In the genomic region with DNA sequence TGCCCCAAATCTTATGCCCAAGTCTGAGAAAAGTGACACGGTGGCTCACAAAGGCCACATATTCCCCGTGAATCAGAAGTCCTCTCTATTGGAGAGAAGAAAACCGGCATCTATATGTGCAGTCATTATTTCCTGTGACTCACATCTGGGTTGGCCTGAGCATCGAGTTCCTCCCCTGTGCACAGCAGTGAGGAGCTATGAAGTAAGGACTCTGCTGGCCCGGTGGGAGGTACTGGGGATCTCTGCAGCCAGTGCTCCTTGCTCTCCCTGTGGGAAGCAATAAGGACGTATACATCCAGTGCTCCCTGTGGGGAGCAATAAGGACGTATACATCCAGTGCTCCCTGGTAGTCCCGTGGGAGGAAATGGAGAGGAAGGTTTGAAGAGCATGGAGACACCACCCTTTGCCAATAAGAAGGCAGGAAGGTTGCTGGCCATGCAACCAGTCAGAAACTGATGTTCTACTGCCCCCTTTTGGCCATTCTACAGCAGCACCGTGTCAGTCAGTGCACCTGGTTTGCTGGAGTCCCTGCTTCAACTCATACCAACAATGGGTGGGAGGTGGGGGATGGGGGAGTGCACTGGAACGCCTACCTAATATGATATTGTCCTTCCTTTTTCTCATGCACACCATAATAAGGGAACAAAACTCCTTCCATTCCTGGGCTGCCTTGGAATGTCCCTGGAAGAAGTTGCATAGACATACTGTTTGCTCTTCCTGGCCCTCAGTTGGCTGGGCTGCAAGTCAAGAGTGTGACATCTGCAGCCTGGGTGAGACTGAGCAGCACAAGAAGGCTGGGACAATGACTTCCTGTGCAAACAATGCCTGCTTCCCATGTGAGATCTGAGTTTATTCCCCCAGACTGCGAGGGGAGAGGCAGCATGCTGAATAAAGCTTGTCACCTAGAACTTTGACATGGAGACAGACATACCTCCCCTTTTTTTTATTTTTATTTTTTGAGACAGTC, we compare ENCODE assay signal across 9 mouse cellular contexts. TPM values are rescaled to one million over a fixed set of nuclear protein-coding genes. Genes with fewer than 3 reads are reported as not detected.
A peak's percentile ranks its signal among the peaks of the same experiment; 100 is the strongest.
DNase-seq lines count a peak whose midpoint lies in the region; ATAC-seq and TF ChIP-seq lines count a peak whose summit lies in the region.
"Not testable (repeated sequence)": the region's sequence is repeated elsewhere in the genome, so short reads cannot be mapped to it uniquely, and the experiment has no call there.
"Had no signal": no experiment of that assay in that cellular context is flagged by ENCODE, and none has a peak within 500 bp of the region (broad histone marks: within the 10 kb centered on the region; RNA-seq: fewer than 3 reads in every experiment).

No protein-coding gene starts in this region.

- not testable (repeated sequence) for TF ChIP-seq POLR2A in embryonic fibroblast, embryonic 13.5 days (IDR thresholded peaks at IDR 0.05; ENCODE audit: low read depth, low read length); limb, embryonic 14.5 days (IDR thresholded peaks at IDR 0.05; ENCODE audit: borderline replicate concordance, extremely low read depth, insufficient read depth, insufficient read length)

- not testable (repeated sequence) for H3K9me3 ChIP-seq in heart, postnatal 0 days (replicated peaks; ENCODE audit: control insufficient read depth, low read length); limb, embryonic 14.5 days (ENCODE audit: control insufficient read depth, low read length)

- not testable (repeated sequence) for H3K9ac ChIP-seq in heart, postnatal 0 days (replicated peaks; ENCODE audit: low read depth, low read length); limb, embryonic 14.5 days (ENCODE audit: low read depth, low read length, severe bottlenecking)

- TF ChIP-seq CTCF in embryonic fibroblast, embryonic 13.5 days (IDR thresholded peaks at IDR 0.05; ENCODE audit: borderline replicate concordance, insufficient read depth, low read length): peak; percentile 80; the same call in 1 of the 2 replicates
- TF ChIP-seq CTCF in heart, postnatal 0 days (IDR thresholded peaks at IDR 0.05; ENCODE audit: low read depth): peak; percentile 79

- 38% methylated on average over 8 of the region's 11 CpGs for WGBS in heart, postnatal 0 days
- WGBS in limb, embryonic 14.5 days: 37% methylated on average over 8 of the region's 11 CpGs

- DNase-seq in ES-CJ7 (ENCODE audit: low read depth, low spot score): peak; percentile 83
- DNase-seq in c-Kit-positive CD71-negative TER-119-negative erythroid progenitor cells, embryonic 14.5 days (ENCODE audit: low read depth): peak; percentile 18
- peak; percentile 63 for DNase-seq in heart, postnatal 0 days (ENCODE audit: low spot score)
- DNase-seq in kidney, postnatal 10 days: peak; percentile 54
- peak; percentile 84 for DNase-seq in limb, embryonic 14.5 days (ENCODE audit: low spot score)
- DNase-seq in thymus, postnatal 0 days (ENCODE audit: low spot score): peak; percentile 72

- not testable (repeated sequence) for H3K27me3 ChIP-seq in heart, postnatal 0 days (ENCODE audit: control insufficient read depth, insufficient read depth, low read length); limb, embryonic 14.5 days (ENCODE audit: control insufficient read depth, insufficient read depth, low read length)

- peak; percentile 79 for ATAC-seq in heart, postnatal 0 days (ENCODE audit: insufficient read depth, low read depth)
- ATAC-seq in limb, embryonic 14.5 days (ENCODE audit: low FRiP score, low read depth): not testable (repeated sequence)
- ATAC-seq in monocyte, adult 5-6 weeks (replicated peaks; ENCODE audit: insufficient number of reproducible peaks, low FRiP score, low TSS enrichment, poor library complexity, severe bottlenecking): 0 out of 2 replicates have a peak, but pooled peaks have one; percentile 30

- H3K36me3 ChIP-seq in heart, postnatal 0 days (replicated peaks; ENCODE audit: control insufficient read depth, insufficient read depth, low read length); limb, embryonic 14.5 days (ENCODE audit: control insufficient read depth, insufficient read depth, low read length): not testable (repeated sequence)

- H3K27ac ChIP-seq in embryonic fibroblast, embryonic 13.5 days (ENCODE audit: insufficient read depth, low read length); heart, postnatal 0 days (ENCODE audit: low read depth); limb, embryonic 14.5 days (replicated peaks; ENCODE audit: low read depth, low read length): not testable (repeated sequence)

- H3K4me2 ChIP-seq in heart, postnatal 0 days (ENCODE audit: low read depth, low read length); limb, embryonic 14.5 days (replicated peaks; ENCODE audit: low read depth, low read length, severe bottlenecking): not testable (repeated sequence)

- H3K4me3 ChIP-seq in embryonic fibroblast, embryonic 13.5 days (ENCODE audit: insufficient read depth, low read length); heart, postnatal 0 days (ENCODE audit: low read depth, low read length); limb, embryonic 14.5 days (replicated peaks; ENCODE audit: low read length): not testable (repeated sequence)

- not testable (repeated sequence) for H3K4me1 ChIP-seq in embryonic fibroblast, embryonic 13.5 days (ENCODE audit: control insufficient read depth, insufficient read depth, low read length); heart, postnatal 0 days (ENCODE audit: control insufficient read depth, insufficient read depth); limb, embryonic 14.5 days (ENCODE audit: control insufficient read depth, insufficient read depth, low read length)

- TF ChIP-seq EP300 in heart, postnatal 0 days (IDR thresholded peaks at IDR 0.05; ENCODE audit: low read depth): not testable (repeated sequence)

RNA-seq across cellular contexts. Expression of gene Spr, which starts 19.7 kb away (rescaled TPM):
- 29.7 and 38.2 TPM in 2 replicates for polyA plus RNA-seq in embryonic fibroblast, embryonic 13.5 days (2011; ENCODE audit: insufficient read length, low read depth, missing spikeins)
- 63.3 and 108 TPM in 2 replicates for total RNA-seq in heart, postnatal 0 days (2014; rRNA removed; ENCODE audit: low replicate concordance)
- polyA plus RNA-seq in heart, postnatal 0 days (2015; fragmentation: Nextera tagmentation; extraction: Ambion mirVana): 60.9 and 66.2 TPM in 2 replicates
- polyA plus RNA-seq in limb, embryonic 14.5 days (2012; rRNA removed): 16.8 and 18.4 TPM in 2 replicates
- 58.2 and 59.9 TPM in 2 replicates for polyA plus RNA-seq in limb, embryonic 14.5 days (2014; fragmentation: Nextera tagmentation; extraction: Ambion mirVana)
- total RNA-seq in monocyte, adult 5-6 weeks (2017): 25.1 to 47.0 TPM (median 29.7 TPM) in 3 replicates
- polyA plus RNA-seq in thymus, postnatal 0 days (2015; fragmentation: Nextera tagmentation; extraction: Ambion mirVana): 39.0 and 42.0 TPM in 2 replicates

RNA-seq across cellular contexts. Expression of gene Exoc6b, which starts 48.5 kb away (rescaled TPM):
- polyA plus RNA-seq in embryonic fibroblast, embryonic 13.5 days (2011; ENCODE audit: insufficient read length, low read depth, missing spikeins): 32.2 and 34.0 TPM in 2 replicates
- total RNA-seq in heart, postnatal 0 days (2014; rRNA removed; ENCODE audit: low replicate concordance): 7.6 and 10.2 TPM in 2 replicates
- polyA plus RNA-seq in heart, postnatal 0 days (2015; fragmentation: Nextera tagmentation; extraction: Ambion mirVana): 7.5 and 8.0 TPM in 2 replicates
- polyA plus RNA-seq in limb, embryonic 14.5 days (2012; rRNA removed): 16.1 and 17.1 TPM in 2 replicates
- 40.7 and 41.0 TPM in 2 replicates for polyA plus RNA-seq in limb, embryonic 14.5 days (2014; fragmentation: Nextera tagmentation; extraction: Ambion mirVana)
- total RNA-seq in monocyte, adult 5-6 weeks (2017): 16.1 to 25.8 TPM (median 18.2 TPM) in 3 replicates
- polyA plus RNA-seq in thymus, postnatal 0 days (2015; fragmentation: Nextera tagmentation; extraction: Ambion mirVana): 7.8 and 8.5 TPM in 2 replicates
- polyA plus RNA-seq: erythroblast, embryonic 14.5 days had no signal

Comparison
In these comparisons a context has a peak if more than half of its experiments do, and no peak if none do; other contexts are left out.
1. DNase-seq: peak in every context shown above with its lines; median percentile 84 in limb, embryonic 14.5 days; 83 in ES-CJ7; 72 in thymus, postnatal 0 days; 63 in heart, postnatal 0 days; 54 in kidney, postnatal 10 days; 18 in c-Kit-positive CD71-negative TER-119-negative erythroid progenitor cells, embryonic 14.5 days.